Mouse (Mus musculus): ENCODE measurements at regions not wholly inside any gene's neighbourhood (a gene's known extent, or its start where the extent isn't known, plus 50 kb on each side); places are given as distances from the start of the nearest gene placed in this dataset.

GRCm38 (mm10) chr13:90823877-90824276, 81.3 kb downstream of the Atp6ap1l start:
- DNase-seq (ENCODE audit: low spot score in 2 of 2): peak; percentile 12 to 27

GRCm38 (mm10) chr13:90821898-90822297, 83.3 kb downstream of the Atp6ap1l start:
- DNase-seq (ENCODE audit: low spot score in 2 of 2): no peak

- no peak for DNase-seq (ENCODE audit: low spot score in 2 of 2)
Observed at GRCm38 (mm10) chr13:90820453-90820852, 84.7 kb downstream of the Atp6ap1l start.

GRCm38 (mm10) chr13:90819934-90820333, 85.2 kb downstream of the Atp6ap1l start:
- DNase-seq (ENCODE audit: low spot score in 2 of 2): no peak

GRCm38 (mm10) chr13:90814174-90814865, 90.8 kb downstream of the Atp6ap1l start:
- no peak for DNase-seq (ENCODE audit: low spot score in 2 of 2)

- DNase-seq (ENCODE audit: low spot score in 2 of 2): no peak
Observed at GRCm38 (mm10) chr13:90810011-90810410, 95.1 kb downstream of the Atp6ap1l start.

- no peak for DNase-seq (ENCODE audit: low spot score in 2 of 2)
Observed at GRCm38 (mm10) chr13:90799641-90800040, 105.5 kb downstream of the Atp6ap1l start.

GRCm38 (mm10) chr13:90798791-90799542, 106.2 kb downstream of the Atp6ap1l start:
- no peak for DNase-seq (ENCODE audit: low spot score in 2 of 2)

- no peak for DNase-seq (ENCODE audit: low spot score in 2 of 2)
Observed at GRCm38 (mm10) chr13:90798381-90798780, 106.8 kb downstream of the Atp6ap1l start.

GRCm38 (mm10) chr13:90797209-90797608, 107.9 kb downstream of the Atp6ap1l start:
- no peak for DNase-seq (ENCODE audit: low spot score in 2 of 2)

- no peak for DNase-seq (ENCODE audit: low spot score in 2 of 2)
Observed at GRCm38 (mm10) chr13:90796809-90797208, 108.3 kb downstream of the Atp6ap1l start.

- DNase-seq (ENCODE audit: low spot score in 2 of 2): no peak
Observed at GRCm38 (mm10) chr13:90782435-90782834, 122.7 kb downstream of the Atp6ap1l start.

GRCm38 (mm10) chr13:90781974-90782373, 123.2 kb downstream of the Atp6ap1l start:
- no peak for DNase-seq (ENCODE audit: low spot score in 2 of 2)

GRCm38 (mm10) chr13:90777952-90778298, 127.2 kb downstream of the Atp6ap1l start:
- DNase-seq (ENCODE audit: low spot score in 2 of 2): no peak

GRCm38 (mm10) chr13:90777123-90777951, 127.8 kb downstream of the Atp6ap1l start:
- DNase-seq (ENCODE audit: low spot score in 2 of 2): no peak

- no peak for DNase-seq (ENCODE audit: low spot score in 2 of 2)
Observed at GRCm38 (mm10) chr13:90762154-90762553, 143.0 kb downstream of the Atp6ap1l start.

- no peak for DNase-seq (ENCODE audit: low spot score in 2 of 2)
Observed at GRCm38 (mm10) chr13:90760516-90761050, 144.6 kb downstream of the Atp6ap1l start.

- DNase-seq (ENCODE audit: low spot score in 2 of 2): no peak
Observed at GRCm38 (mm10) chr13:90754451-90754850, 150.7 kb downstream of the Atp6ap1l start.

- DNase-seq (ENCODE audit: low spot score in 2 of 2): no peak
Observed at GRCm38 (mm10) chr13:90749741-90750140, 155.4 kb downstream of the Atp6ap1l start.

- DNase-seq (ENCODE audit: low spot score in 2 of 2): no peak
Observed at GRCm38 (mm10) chr13:90745063-90745462, 160.1 kb downstream of the Atp6ap1l start.

GRCm38 (mm10) chr13:90742615-90743402, 162.3 kb downstream of the Atp6ap1l start:
- DNase-seq (ENCODE audit: low spot score in 2 of 2): no peak
